Mouse (Mus musculus): Measurements from ENCODE around the gene Ptch2.

GRCm38 (mm10) chr4:117127991-117128686 is 32.3 kb downstream of the Ptch2 start:
- TF ChIP-seq CTCF (IDR thresholded peaks at IDR 0.05; ENCODE audit: low read depth) (no peak), EP300 (optimal IDR thresholded peaks at IDR 0.05) (no peak)

Data from stomach, postnatal 0 days (tissue).